Mouse (Mus musculus): ENCODE data around the gene Phf3.

DNA sequence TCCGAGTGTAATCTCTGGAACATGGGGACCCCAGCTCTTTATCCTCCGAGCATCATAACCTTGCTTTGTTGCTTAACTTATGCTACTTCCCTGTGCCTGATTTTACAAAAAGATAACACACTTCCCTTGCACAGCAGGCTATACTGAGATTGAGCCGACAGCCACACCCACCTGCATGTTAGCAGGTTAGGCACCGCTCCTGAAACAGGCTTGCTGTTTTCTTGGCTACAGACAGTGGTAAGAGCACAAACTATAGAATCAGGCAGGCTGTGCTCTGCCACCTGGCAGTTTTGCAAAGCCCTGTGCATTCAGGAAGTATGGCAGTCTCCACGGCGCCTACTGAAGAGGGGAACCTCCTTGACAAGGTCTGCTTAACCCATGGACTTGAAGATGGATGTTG, 100.1 kb downstream of the Phf3 start:
- no peak for TF ChIP-seq POLR2A (IDR thresholded peaks at IDR 0.05; ENCODE audit: low read depth, low read length)
- no peak for TF ChIP-seq CTCF (IDR thresholded peaks at IDR 0.05; ENCODE audit: extremely low read depth, insufficient read depth, insufficient read length, insufficient replicate concordance)
